Mouse (Mus musculus): Measurements from ENCODE around the gene Gm10277.

Gene Gm10277

GRCm38 (mm10) chr11:77787707-77788106, at the start of gene Gm10277:
Gm10277 (minus strand) TSS chr11:77787747.
- DNase-seq = peak; percentile 13

DNA sequence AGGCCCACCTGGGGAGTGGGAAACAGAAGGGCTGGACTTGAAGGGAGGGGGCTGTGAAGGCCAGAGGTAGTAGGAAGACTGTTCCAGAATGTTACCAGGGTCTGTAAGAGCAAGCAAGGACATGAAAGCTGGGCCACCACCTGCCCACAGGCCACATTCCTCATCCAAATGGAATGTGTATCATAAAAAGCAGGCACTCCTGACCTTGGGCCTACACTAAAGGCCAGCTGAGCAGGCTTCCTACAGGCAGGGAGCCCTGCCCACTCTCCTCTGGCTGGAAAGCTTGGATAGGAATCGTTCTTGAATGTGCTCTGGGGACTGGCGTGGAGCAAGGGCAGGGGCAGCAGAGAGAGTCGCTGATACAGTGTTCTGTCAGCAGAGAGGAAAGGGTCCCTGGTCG, 49.2 kb upstream of the Gm10277 start:
- DNase-seq = peak; percentile 47

DNA sequence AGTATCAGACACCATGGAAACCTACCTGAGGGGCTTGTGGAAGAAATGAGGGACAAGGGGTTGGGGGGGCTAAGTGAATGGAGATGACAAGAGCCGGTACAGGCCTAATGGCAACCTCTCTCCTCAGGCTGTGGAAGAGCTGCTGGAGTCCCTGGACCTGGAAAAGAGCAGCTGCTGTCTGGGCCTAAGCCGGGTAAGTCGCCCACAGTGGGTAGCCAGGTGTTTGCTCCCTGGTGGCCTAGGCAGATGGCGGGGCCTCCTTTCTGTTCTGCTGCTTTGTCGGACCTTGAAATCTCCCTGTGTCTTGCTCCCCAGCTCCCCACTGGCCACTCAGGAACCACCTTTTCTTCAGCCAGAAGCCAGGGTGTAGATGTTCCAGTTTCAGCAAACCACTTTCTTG, 48.7 kb upstream of the Gm10277 start:
- DNase-seq = no peak

- no peak for DNase-seq
Measured at GRCm38 (mm10) chr11:77835109-77835508, 47.6 kb upstream of the Gm10277 start.

DNA sequence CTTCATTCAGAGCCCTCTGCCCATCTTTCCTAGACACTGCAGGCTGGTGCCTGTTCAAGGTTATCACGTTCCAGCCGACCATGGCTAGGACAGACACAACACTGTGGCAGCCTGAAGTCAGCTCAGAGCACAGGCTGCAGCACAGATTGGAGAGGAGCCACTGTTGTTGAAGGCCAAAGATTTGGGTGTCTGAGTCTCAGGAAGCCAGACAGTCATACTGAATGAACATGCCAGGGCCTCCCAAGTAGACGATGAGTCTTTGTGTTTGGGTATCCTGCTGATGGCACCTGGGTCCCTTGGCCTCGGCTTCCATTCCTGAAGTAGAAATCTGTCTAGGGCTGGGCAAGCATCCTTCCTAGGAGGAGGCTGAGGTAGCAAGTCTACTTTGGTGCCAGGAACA, 45.0 kb upstream of the Gm10277 start:
- DNase-seq = no peak

GRCm38 (mm10) chr11:77830875-77831274, 43.3 kb upstream of the Gm10277 start:
- DNase-seq = no peak

DNA sequence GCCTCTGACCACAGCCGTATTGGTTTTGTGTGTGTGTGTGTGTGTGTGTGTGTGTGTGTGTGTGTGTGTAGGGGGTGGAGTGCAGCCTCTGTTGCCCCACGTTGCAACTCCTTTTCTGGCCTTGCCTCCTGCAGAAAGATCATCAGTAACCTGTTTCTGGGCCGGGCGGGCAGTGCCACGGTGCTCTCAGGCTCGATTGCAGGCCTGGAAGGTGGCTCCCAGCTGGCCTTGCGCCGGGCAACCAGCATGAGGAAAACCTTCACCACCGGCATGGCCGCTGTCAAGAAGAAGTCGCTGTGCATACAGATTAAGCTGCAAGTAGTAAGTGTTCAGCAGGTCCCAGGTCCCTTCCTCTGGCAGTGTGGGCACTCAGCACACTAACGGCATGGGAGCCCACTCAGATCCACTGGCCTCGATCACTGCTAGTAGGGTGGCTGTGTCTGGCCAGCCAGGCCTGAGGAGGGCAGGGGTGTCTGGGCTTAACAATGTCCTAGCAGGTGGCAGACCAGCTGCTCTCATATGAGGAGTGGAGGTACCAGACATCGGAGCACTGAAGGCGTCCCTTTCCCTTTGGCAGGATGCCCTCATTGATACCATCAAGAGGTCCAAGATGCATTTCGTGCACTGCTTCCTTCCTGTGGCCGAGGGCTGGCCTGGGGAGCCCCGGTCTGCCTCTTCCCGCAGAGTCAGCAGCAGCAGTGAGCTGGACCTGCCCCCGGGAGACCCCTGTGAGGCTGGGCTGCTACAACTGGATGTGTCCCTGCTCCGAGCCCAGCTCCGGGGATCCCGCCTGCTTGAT, 41.7 kb upstream of the Gm10277 start:
- no peak for DNase-seq

DNA sequence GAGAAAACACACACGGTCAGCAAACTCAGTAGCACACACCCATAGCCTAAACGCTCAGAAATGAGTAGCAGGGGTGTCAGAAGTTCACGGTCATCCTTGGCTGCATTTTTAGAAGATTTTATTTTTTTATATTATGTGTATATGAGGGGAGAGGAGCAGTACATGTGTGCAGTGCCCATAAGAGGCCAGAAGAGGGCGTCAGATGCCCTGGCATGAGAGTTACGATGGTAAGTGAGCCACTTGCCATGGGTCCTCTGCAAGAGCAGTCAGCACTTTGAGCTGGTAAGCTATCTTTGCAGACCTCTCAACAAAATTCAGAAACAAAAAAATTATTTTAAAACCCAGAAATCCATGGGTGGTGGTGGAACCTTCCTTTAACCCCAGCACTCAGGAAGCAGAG, 40.6 kb upstream of the Gm10277 start:
- no peak for DNase-seq

GRCm38 (mm10) chr11:77827241-77827995, 39.9 kb upstream of the Gm10277 start:
- peak; percentile 83 for DNase-seq

DNA sequence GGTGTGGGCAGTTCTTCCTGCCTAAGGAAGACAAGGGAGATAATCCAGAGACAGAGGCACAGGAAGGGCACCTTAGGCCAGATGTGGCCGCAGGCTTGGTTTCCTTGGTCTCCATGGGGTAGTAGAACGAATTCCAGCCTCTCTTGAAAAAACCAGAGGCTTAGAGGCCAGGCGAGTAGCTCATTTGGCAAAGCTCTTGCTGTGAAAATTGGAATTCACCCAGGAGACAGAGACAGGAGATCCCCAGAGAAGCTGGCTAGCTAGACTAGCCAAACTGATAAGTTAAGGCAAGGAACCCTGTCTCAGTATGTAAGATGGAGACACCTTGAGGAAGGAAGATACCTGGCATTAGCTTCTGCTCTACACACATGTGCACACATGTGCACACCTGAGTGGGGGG, 38.8 kb upstream of the Gm10277 start:
- no peak for DNase-seq

- peak; percentile 77 for DNase-seq
Measured at GRCm38 (mm10) chr11:77825853-77826252, 38.3 kb upstream of the Gm10277 start.

- DNase-seq = peak; percentile 74
Measured at GRCm38 (mm10) chr11:77822781-77823180, 35.2 kb upstream of the Gm10277 start.

DNA sequence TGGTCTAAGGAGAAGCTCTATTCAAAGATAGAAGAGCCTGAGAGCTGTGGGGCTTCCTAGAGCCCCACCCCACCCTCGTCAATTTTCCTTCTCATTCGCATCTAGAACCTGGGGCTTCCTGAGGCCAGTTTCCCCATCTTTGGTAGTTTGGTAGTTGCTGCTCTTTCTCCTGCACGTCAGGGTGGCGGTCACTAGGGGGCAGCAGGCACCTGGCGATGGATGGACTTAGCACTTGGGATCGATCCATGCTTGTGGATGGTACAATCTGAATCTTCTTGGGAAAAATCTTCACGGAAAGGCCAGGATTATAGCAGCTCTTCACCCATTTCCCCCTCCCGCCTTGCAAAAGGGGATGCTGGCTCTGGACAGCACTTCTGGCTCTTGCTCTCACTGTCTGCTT, 34.1 kb upstream of the Gm10277 start:
- DNase-seq = peak; percentile 71

- peak; percentile 61 for DNase-seq
Measured at GRCm38 (mm10) chr11:77816003-77816402, 28.5 kb upstream of the Gm10277 start.

DNA sequence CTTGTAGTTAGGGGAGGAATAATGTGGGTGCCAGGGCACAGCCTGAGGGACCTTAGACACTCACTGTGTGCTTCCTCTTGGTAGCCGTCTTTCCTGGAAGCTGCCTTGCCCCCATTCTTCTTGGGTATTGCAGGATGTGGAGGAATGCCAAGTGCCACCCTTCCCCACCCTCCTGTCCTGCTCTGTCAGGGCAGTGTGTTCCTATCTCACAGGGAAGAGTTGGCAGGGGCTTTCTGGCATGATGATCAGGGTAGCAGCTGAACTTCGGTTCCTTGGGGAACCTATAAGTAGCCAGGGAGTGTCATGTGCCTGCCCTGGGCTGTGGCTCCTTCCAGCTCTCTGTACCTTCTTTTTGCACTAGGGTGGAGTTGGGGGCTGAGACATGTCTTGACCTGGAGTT, 26.4 kb upstream of the Gm10277 start:
- no peak for DNase-seq

DNA sequence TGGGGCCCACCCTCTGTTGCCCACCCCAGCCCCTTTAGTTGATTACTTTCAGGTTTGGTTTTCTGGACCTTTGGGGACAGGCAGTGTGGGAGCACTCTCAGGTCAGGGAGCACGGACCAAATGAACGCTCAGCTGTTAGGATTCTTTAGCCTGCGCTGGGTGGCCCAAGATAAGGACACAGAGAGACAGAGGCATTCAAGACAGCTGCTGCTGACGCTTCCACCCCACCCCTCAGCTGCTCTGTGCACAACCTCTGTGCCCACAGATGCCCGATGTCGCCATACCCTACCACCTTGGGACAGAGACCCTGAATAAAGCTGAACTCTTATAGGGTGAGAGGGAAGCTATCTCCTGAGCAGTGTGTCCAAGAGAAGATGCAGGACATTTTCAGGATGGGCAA, 22.5 kb upstream of the Gm10277 start:
- no peak for DNase-seq

GRCm38 (mm10) chr11:77809215-77809614, 21.7 kb upstream of the Gm10277 start:
- no peak for DNase-seq

- no peak for DNase-seq
Measured at GRCm38 (mm10) chr11:77808051-77808465, 20.5 kb upstream of the Gm10277 start.

DNA sequence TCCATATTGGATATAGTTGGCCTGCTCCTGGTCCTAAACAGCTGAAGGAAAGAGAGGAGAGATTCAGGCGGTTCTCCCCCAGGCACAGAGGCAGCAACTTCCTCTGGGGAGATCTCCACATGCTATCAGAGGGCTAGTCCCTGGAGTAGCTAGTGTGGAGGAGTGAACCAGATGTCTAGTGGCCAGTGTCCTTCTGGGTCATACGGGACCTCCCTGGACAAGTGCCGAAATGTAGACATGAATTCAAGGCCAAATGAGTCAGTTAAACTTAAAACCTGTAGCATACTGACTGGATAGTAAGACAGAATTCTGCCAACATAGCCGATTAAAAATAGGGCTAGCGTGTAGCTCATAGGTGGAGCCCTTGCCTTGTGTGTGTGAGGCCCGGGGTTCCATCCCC, 19.3 kb upstream of the Gm10277 start:
- DNase-seq = no peak

GRCm38 (mm10) chr11:77806218-77806617, 18.7 kb upstream of the Gm10277 start:
- no peak for DNase-seq

- DNase-seq = no peak
Measured at GRCm38 (mm10) chr11:77802341-77802865, 14.9 kb upstream of the Gm10277 start.

- peak; percentile 73 for DNase-seq
Measured at GRCm38 (mm10) chr11:77800869-77801701, 13.5 kb upstream of the Gm10277 start.

- DNase-seq = no peak
Measured at GRCm38 (mm10) chr11:77800491-77800868, 12.9 kb upstream of the Gm10277 start.
